Mouse (Mus musculus): ENCODE results near the gene Lrmp. TPM values are rescaled to one million over a fixed set of nuclear protein-coding genes. Genes with fewer than 3 reads are reported as not detected.
"Not testable (repeated sequence)": the region's sequence is repeated elsewhere in the genome, so short reads cannot be mapped to it uniquely, and the experiment has no call there.

Lrmp gene
- total RNA-seq, 2 experiments from 2014 or later = 1.0 to 1.2 TPM

DNA sequence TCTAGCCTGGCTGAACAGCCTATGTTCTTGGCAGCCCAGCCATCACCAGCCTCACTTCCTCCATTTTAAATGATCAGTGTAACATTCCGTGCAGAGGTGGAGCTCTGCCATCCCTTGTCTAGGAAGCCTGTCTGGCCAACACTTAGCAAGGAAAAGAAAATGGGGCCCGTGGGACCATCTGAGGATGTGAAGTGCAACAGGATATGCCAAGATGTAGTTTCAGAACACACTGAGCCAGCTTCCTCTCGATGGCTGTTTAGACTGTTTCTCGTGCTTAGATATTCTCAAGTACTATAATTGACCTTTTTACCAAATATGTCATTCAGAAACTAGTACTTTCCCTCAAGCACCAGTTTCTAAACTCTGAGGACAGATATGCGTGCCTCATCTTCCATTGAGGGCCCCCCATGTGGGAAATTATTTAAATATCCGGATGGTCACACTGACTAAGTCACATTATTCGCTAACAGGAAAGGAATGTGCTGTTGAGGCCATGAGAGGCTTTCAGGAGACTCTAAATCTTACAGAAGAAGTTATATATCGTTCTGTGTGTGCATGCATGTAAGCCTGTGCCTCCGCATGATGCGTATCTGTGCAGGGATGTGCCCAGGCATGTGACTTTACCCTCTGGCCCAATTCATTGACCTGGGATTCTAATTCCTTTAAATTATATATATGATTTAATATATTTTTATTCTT is 11.1 kb upstream of the Lrmp start:
- no peak for DNase-seq

DNA sequence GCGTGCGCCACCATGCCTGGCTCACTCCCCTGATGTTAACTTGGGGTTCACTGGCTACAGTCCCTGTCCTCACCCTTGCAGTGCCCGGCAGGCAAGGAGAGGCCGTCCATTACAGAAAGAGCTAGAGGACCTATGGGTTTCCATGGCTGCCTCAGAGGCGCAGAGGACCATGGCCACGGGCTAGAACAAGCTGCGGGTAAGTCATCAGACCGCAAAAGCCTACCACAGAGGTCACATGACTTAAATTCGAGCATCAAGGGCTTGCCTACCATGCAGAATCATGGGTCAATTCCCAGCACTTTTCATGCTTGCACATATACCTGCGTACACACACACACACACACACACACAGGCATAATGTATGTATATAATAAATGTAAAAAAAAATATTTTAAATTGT is 10.0 kb upstream of the Lrmp start:
- DNase-seq = no peak

- DNase-seq = no peak
Observed at GRCm38 (mm10) chr6:145106163-145106842, 9.2 kb upstream of the Lrmp start.

DNA sequence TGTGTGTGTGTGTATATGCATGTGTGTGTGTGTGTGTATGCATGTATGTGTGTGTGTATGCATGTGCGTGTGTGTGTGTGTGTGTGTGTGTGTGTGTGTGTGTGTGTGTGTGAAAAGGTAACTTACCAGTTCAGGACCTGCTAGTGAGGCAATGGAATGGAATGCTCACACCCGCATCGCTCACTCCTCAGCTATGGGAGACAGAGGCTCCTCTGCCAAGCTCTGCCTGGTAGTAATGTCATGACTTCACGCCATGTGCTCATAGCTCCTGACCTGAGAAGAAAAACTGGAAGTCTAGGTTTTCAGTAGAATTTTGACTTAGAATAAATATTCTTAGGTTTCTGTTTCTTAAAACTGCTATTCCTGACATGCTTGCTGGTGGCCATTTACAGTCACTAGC is 4.7 kb upstream of the Lrmp start:
- DNase-seq = no peak

DNA sequence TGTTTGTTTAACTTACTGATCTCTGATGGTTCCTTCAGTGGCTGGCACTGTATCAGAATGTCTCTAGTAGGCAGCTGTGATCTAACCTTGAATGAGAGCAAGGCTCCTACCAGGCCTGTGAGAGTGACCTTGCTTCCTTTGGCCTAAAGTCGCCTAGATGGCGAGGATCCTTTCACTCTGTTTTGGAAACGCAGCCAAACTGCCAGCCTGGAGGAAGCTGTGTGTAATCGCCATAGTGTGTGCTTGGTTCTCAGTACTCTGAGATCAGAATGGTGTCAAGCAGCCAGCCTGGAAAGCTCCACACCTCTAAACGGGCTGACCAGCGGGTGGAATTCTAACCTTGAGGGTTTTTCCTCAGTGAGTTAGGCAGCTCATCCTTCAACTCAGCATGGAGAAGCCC is 2.6 kb upstream of the Lrmp start:
- no peak for DNase-seq

DNA sequence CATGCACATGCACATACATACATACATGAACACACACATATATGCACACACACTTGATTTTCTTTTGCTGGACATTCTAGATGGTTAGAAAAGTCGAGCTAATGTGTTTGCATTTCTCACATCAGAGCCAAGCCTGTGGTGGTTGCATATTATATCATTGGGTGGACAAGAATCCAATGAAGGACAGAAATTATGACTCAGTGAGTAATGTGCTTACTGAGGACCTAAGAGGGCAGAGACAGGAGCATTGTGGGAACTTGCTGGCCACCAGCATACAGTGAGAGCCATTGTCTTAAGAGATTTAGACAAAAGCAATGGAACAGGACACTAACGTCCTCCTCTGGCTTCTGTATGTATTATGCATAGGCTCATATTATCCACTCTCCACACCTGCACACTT is 892 bp upstream of the Lrmp start:
- no peak for DNase-seq

GRCm38 (mm10) chr6:145116098-145116672 is 732 bp downstream of the Lrmp start:
- DNase-seq = no peak

DNA sequence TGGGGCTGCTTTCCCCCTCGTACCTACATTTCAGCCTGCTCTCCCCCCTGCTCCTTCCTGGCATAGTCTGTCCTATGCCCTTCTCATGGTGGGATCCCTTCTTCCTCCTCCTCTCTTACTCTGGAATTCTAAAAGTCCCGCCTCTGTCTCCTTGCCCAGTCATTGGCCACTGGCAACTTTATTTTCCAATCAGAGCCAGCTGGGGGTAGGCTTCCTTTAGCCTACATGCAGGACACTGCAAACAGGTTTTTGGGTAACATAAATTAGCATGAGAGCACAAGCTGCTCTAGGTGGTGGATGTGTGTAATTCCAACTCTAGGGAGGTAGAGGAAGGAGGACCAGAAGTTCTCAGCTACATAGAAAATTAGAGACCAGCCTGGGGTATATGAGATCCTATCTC is 4.6 kb downstream of the Lrmp start:
- DNase-seq = no peak

DNA sequence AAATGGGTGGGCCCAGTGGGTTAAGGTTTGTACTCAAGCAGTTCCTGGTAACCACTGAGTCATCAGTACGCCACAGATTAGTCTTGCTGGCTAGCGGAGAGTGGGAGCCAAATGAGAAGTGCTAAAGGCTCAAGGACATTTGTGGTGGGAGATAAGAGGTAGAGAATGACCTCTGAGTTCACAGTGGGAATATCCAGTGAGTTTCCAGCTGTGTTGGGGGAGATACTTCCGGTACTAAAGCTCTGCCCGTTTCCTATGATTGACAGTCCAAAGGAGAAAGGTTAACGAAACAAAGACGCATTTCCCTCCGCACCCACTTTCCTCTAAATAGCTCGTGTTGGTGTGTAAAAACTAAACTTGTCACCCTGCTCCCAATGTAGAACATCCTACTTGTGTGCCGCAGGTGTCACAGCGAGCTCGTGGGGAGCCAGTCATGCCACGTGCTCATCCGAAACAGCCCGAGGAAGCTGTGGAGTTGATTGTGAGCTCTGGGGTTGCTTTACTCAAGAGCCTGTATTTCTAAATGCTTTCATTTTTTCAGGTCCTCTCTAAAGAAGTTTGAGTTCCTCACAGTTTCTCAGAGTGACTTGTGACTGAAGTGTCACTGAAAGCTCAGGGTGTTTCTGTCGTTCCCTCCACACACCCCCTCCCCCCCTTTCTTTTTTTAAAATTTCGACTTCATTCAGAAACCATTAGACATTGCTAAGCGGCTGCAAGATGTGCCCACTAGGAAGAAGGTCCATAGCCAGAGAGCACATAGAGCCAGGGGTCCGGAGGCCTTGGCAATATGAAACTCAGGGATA is 5.5 kb downstream of the Lrmp start:
- DNase-seq = no peak

DNA sequence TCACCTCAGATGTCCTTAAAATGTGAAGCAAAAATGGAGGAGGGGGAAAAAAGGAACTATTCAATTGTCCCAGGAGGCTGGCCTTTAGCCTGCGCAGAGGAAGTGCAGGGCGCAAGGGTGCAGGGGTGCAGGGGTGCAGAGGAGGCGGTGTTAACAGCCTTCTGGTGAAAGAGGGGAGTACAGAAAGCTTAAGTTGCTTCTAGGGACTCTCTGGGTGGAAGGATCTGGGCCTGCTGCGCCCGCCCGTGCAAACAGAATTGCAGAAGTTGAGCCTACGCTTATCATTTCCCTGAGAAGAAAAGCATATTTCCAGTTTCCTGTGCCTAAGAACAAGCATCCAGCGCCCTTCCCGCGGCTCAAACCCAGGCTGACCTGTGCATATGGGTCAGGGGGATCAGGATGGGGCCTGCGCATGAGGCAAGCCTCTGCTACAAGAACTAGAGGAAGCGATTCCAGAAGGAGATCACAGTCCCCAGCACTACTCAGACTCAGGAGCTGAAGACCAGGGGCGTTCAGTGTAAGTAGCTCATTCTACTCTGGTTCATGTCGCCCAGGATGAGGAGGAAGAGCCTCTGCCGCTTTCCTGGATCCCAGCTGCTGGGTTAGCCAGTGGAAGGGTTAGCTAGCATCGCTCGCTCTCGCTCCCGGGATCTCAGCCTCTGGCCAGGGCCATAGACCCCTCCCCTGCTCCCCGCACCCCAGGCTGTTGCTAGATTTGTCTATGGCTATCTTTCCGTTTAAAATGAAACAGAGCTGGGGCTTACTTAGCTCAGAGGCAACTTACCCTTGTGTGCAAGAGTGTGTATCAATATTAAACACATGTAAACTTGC is 6.4 kb downstream of the Lrmp start:
- peak; percentile 26 for DNase-seq

- no peak for DNase-seq
Observed at GRCm38 (mm10) chr6:145122423-145123059, 7.1 kb downstream of the Lrmp start.

- DNase-seq = no peak
Observed at GRCm38 (mm10) chr6:145123136-145124060, 7.9 kb downstream of the Lrmp start.

DNA sequence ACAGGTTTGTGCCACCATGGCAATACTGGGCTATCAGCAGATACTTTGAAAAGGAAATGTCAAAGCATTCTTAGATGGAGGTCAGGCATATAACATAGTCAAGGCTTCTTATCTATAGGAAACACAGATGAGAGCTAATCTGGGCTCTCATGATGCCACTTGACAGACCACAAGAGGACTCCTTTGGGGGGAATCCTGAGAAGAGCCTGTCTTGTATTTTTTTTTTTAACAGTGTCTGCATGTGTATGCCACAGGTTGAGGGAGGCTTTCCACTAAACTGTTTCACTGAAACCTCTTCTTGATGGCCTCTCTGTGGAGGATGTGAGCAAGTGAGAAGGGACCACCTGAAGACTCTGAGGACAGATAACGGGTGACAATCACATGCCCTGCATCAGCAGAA is 9.2 kb downstream of the Lrmp start:
- DNase-seq = no peak

GRCm38 (mm10) chr6:145125591-145126113 is 10.2 kb downstream of the Lrmp start:
- no peak for DNase-seq

GRCm38 (mm10) chr6:145127652-145128051 is 12.2 kb downstream of the Lrmp start:
- no peak for DNase-seq

DNA sequence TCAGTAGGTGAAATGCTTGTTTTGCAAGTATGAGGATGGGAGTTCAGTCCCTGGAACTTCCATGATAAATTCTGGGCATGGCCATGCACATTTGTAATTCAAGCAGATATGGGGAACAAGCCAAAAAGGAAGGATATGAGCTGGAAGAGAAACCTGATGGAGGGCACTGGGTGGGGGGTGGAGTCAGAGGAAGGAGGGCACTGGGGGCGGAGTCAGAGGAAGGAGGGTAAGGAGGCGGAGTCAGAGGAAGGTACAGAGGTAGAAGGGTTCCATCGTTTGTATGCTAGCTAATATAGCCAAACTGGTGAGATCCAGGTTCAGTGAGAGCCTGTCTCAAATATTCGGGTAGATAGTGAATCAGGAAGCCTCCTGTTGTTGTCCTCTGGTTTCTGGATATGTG is 14.1 kb downstream of the Lrmp start:
- DNase-seq = no peak

DNA sequence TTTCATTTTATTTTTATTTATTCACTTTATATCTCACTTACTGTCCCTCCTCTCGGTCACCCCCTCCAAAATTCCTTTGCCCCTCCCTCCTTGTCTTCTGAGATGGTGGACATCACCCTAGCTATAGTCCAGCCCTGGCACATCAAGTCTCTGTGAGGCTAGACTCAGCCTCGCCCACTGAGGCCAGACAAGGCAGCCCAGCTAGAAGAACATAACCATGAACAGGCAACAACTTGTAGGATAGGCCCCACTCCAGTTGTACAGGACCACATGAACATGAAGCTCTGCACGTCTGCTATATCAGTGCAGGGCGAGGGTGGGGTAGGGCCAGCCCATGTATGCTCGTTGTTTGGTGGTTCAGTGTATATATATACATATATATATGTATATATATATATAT is 16.5 kb downstream of the Lrmp start:
- DNase-seq = no peak

DNA sequence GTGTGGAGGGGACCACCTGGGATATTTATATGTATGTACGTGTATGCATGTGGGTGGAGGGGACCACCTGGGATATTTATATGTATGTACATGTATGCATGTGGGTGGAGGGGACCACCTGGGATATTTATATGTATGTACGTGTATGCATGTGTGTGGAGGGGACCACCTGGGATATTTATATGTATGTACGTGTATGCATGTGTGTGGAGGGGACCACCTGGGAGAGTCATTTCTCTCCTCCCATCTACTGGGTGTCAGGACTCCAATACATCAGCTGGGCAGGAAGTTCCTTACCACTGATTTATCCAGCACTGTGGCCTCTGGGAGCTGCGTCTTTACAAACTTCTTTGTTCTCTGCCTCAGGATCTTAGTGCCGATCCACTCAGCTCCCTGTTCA is 17.5 kb downstream of the Lrmp start:
- not testable (repeated sequence) for DNase-seq

DNA sequence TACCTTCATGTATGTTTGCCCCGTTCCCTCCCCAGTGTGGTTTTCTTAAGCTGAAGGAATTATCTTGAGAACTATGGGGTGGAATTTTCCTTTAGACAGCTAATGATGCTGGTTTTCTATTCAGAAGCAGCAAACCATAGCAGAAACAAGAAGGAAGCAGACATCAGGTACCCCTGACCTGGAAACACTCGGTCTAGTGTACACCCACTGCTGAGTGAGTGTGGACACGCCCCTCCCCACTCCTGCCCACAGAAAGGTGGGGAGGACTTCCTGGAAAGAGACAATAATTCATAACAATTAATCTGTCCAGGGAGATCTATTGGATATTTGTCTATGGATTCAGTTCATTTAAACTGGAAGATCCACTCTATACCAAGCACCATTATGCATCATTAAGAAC is 19.8 kb downstream of the Lrmp start:
- no peak for DNase-seq

DNA sequence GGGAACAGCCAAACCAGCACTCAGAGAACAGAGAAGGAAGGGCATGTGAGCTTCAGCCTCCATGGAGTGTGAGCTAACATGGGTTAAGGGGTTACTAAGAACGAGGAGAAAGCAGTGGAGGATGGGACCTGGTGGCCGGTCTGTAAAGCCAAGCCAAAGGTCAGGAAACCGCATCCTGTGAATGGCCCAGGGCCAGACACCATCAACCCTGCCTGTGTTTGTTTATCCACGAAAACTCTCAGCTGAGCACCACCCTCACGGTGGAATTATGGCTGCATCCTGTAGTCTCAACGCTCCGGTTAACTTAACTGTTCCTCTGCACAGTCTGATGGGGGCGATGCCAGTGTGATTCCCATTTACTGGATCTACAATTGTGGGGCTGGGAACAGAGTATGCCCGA is 20.4 kb downstream of the Lrmp start:
- DNase-seq = no peak

All from gastrocnemius, postnatal 25 days (tissue).